Mouse (Mus musculus): ENCODE measurements around the gene Terb1.

DNA sequence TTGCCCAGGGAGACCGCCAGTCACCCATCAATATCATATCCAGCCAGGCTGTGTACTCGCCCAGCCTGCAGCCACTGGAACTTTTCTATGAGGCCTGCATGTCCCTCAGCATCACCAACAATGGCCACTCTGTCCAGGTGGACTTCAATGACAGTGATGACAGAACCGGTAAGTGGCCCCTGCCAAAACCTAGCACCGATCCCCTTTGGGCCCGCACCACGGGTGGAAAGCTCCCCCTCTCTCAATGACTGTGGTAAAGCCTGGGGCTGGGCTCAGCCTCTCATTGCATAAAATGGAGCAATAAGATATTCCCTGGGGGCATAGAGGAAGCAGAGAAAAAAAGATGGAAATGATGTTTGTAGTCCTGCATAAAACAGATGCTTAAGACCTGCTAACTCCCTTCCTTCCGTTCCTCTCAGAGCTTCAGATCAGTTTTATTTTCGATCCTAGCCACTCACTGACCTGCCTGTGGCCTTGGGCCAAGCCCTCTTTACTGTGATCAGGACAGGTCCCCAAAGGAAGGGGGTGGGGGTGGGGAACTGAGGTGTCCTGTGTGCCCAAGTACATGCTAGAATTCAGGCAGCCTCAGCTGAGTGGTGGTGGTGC lies 33.8 kb upstream of the Terb1 start:
- TF ChIP-seq CTCF (conservative IDR thresholded peaks at IDR 0.05; ENCODE audit: low read length) (no peak), POU5F1 (IDR thresholded peaks at IDR 0.05; ENCODE audit: borderline replicate concordance, low read length) (no peak), NANOG (IDR thresholded peaks at IDR 0.05; ENCODE audit: borderline replicate concordance, low read length) (no peak)
